Mouse (Mus musculus) forebrain, embryonic 16.5 days (tissue): ENCODE results near the gene Mpdz. TPM values are rescaled to one million over a fixed set of nuclear protein-coding genes. Genes with fewer than 3 reads are reported as not detected.

ENCODE experiments used
- ATAC-seq: fragments of 200-750 bp; cut with Nextera tagmentation; 2 replicates; pipeline ENCODE4 v1.8.0; 2017; ENCODE audit warnings: mild to moderate bottlenecking, moderate library complexity
- H3K27ac ChIP-seq: fragments of 300-500 bp; sonication (generic); 2 replicates; pipeline ENCODE4 v1.5.1; 2014; ENCODE audit warnings: low read length, control low read depth
- H3K27me3 ChIP-seq: fragments of 300-500 bp; sonication (generic); replicated peaks from 2 replicates; pipeline ENCODE4 v1.6.1; 2014; ENCODE audit warnings: low read length; ENCODE audit not compliant: control insufficient read depth, insufficient read depth
- H3K36me3 ChIP-seq: fragments of 300-500 bp; sonication (generic); 2 replicates; pipeline ENCODE4 v1.6.1; 2014; ENCODE audit not compliant: control insufficient read depth, insufficient read depth
- H3K4me1 ChIP-seq: fragments of 300-500 bp; sonication (generic); replicated peaks from 2 replicates; pipeline ENCODE4 v1.6.1; 2014; ENCODE audit warnings: low read length; ENCODE audit not compliant: control insufficient read depth, insufficient read depth
- H3K4me2 ChIP-seq: fragments of 300-500 bp; sonication (generic); 2 replicates; pipeline ENCODE4 v1.6.1; 2014; ENCODE audit warnings: mild to moderate bottlenecking, low read length, control low read depth
- H3K4me3 ChIP-seq: fragments of 300-500 bp; sonication (generic); replicated peaks from 2 replicates; pipeline ENCODE4 v1.5.1; 2014; ENCODE audit warnings: mild to moderate bottlenecking, low read length, control low read depth
- H3K9ac ChIP-seq: fragments of 300-500 bp; sonication (generic); replicated peaks from 2 replicates; pipeline ENCODE4 v1.6.1; 2014; ENCODE audit warnings: low read depth, low read length, control low read depth
- H3K9me3 ChIP-seq: fragments of 300-500 bp; sonication (generic); 2 replicates; pipeline ENCODE4 v1.6.1; 2016; ENCODE audit warnings: low read length; ENCODE audit not compliant: control insufficient read depth
- WGBS: fragments of 180-500 bp; shearing (Covaris S2); extraction: QIAGEN DNeasy Blood & Tissue Kit; methylation state at CpG from one replicate; pipeline ENCODE4 v1.1.7; 2014; 5-methylcytosine and 5-hydroxymethylcytosine counted together
- polyA plus RNA-seq: library from polyadenylated mRNA; unstranded; fragments of >200 nt; fragmentation: Nextera tagmentation; extraction: Ambion mirVana; gene quantifications from 2 replicates; pipeline ENCODE4 v1.2.1, GENCODE M21; 2015

The Mpdz gene
- polyA plus RNA-seq, 1 experiment from 2014 or later = 21.6 TPM

GRCm38 (mm10) chr4:81453806-81454205, 11.2 kb upstream of the Mpdz start:
- H3K36me3 ChIP-seq = no peaks in the 10 kb centered on the region
- no peaks in the 10 kb centered on the region for H3K9me3 ChIP-seq
- H3K4me2 ChIP-seq = no peak overlapping the region
- no peak overlapping the region for H3K4me3 ChIP-seq
- H3K27ac ChIP-seq = no peak overlapping the region
- H3K27me3 ChIP-seq = no peaks in the 10 kb centered on the region
- ATAC-seq = no peak
- WGBS = 81% methylated on average over 3 of the region's 3 CpGs
- no peak overlapping the region for H3K9ac ChIP-seq
- no peaks in the 10 kb centered on the region for H3K4me1 ChIP-seq

- no peak for ATAC-seq
- WGBS = 42% methylated on average over 2 of the region's 2 CpGs
- no peaks in the 10 kb centered on the region for H3K36me3 ChIP-seq
- no peaks in the 10 kb centered on the region for H3K27me3 ChIP-seq
- H3K4me3 ChIP-seq = no peak overlapping the region
- H3K9me3 ChIP-seq = no peaks in the 10 kb centered on the region
- no peak overlapping the region for H3K4me2 ChIP-seq
- H3K4me1 ChIP-seq = no peaks in the 10 kb centered on the region
- no peak overlapping the region for H3K9ac ChIP-seq
- H3K27ac ChIP-seq = no peak overlapping the region
These were observed 9.6 kb upstream of the Mpdz start for GRCm38 (mm10) chr4:81452183-81452582.

- Histone ChIP-seq H3K4me2 (no peak overlapping the region), H3K36me3 (no peaks in the 10 kb centered on the region), H3K27me3 (no peaks in the 10 kb centered on the region), H3K4me3 (no peak overlapping the region), H3K9me3 (no peaks in the 10 kb centered on the region), H3K27ac (no peak overlapping the region), H3K4me1 (no peaks in the 10 kb centered on the region), H3K9ac (no peak overlapping the region)
- ATAC-seq = no peak
- WGBS = 87% methylated on average over 4 of the region's 4 CpGs
These were observed 6.8 kb upstream of the Mpdz start for GRCm38 (mm10) chr4:81449413-81449812.

- peaks cover 6% of the 10 kb centered on the region for H3K4me1 ChIP-seq
- no peak for ATAC-seq
- H3K36me3 ChIP-seq = no peaks in the 10 kb centered on the region
- 87% methylated on average over 5 of the region's 5 CpGs for WGBS
- no peak overlapping the region for H3K4me2 ChIP-seq
- H3K4me3 ChIP-seq = no peak overlapping the region
- no peaks in the 10 kb centered on the region for H3K9me3 ChIP-seq
- H3K9ac ChIP-seq = no peak overlapping the region
- H3K27ac ChIP-seq = no peak overlapping the region
- no peaks in the 10 kb centered on the region for H3K27me3 ChIP-seq
These were observed 951 bp upstream of the Mpdz start for GRCm38 (mm10) chr4:81443566-81443965.

- Histone ChIP-seq H3K4me2 (no peak overlapping the region), H3K9me3 (no peaks in the 10 kb centered on the region), H3K36me3 (no peaks in the 10 kb centered on the region), H3K4me3 (no peak overlapping the region), H3K9ac (no peak overlapping the region), H3K4me1 (no peaks in the 10 kb centered on the region), H3K27ac (no peak overlapping the region), H3K27me3 (no peaks in the 10 kb centered on the region)
- no peak for ATAC-seq
- 70% methylated on average over 3 of the region's 3 CpGs for WGBS
These were observed 8.7 kb downstream of the Mpdz start for GRCm38 (mm10) chr4:81433961-81434360.

- 63% methylated on average over 4 of the region's 4 CpGs for WGBS
- Histone ChIP-seq H3K27me3 (no peaks in the 10 kb centered on the region), H3K9ac (no peak overlapping the region), H3K9me3 (no peaks in the 10 kb centered on the region), H3K4me2 (no peak overlapping the region), H3K27ac (no peak overlapping the region), H3K4me1 (no peaks in the 10 kb centered on the region), H3K36me3 (no peaks in the 10 kb centered on the region), H3K4me3 (no peak overlapping the region)
- no peak for ATAC-seq
These were observed 11.8 kb downstream of the Mpdz start for GRCm38 (mm10) chr4:81430826-81431225.

- H3K9ac ChIP-seq = no peak overlapping the region
- no peaks in the 10 kb centered on the region for H3K9me3 ChIP-seq
- ATAC-seq = peak; percentile 36; the same call in 1 of the 2 replicates
- no peaks in the 10 kb centered on the region for H3K4me1 ChIP-seq
- H3K36me3 ChIP-seq = no peaks in the 10 kb centered on the region
- WGBS = 60% methylated on average over 3 of the region's 3 CpGs
- H3K27me3 ChIP-seq = no peaks in the 10 kb centered on the region
- no peak overlapping the region for H3K4me3 ChIP-seq
- H3K27ac ChIP-seq = no peak overlapping the region
- H3K4me2 ChIP-seq = no peak overlapping the region
These were observed 12.5 kb downstream of the Mpdz start for GRCm38 (mm10) chr4:81430105-81430504.

- ATAC-seq = no peak
- WGBS = 74% methylated on average over 2 of the region's 2 CpGs
These were observed 12.9 kb downstream of the Mpdz start for GRCm38 (mm10) chr4:81429670-81430069.

GRCm38 (mm10) chr4:81423556-81423955, 19.1 kb downstream of the Mpdz start:
- no peaks in the 10 kb centered on the region for H3K36me3 ChIP-seq
- no peak overlapping the region for H3K9ac ChIP-seq
- no peak overlapping the region for H3K4me2 ChIP-seq
- H3K9me3 ChIP-seq = no peaks in the 10 kb centered on the region
- 54% methylated on average over 1 of the region's 1 CpGs for WGBS
- no peak for ATAC-seq
- H3K4me1 ChIP-seq = no peaks in the 10 kb centered on the region
- no peak overlapping the region for H3K27ac ChIP-seq
- H3K4me3 ChIP-seq = no peak overlapping the region
- H3K27me3 ChIP-seq = no peaks in the 10 kb centered on the region

More at GRCm38 (mm10) chr4:81429670-81430069, 12.9 kb downstream of the Mpdz start:
- Histone ChIP-seq H3K36me3 (no peaks in the 10 kb centered on the region), H3K9ac (no peak overlapping the region), H3K4me1 (no peaks in the 10 kb centered on the region), H3K9me3 (no peaks in the 10 kb centered on the region), H3K4me2 (no peak overlapping the region), H3K4me3 (no peak overlapping the region), H3K27ac (no peak overlapping the region), H3K27me3 (no peaks in the 10 kb centered on the region)

GRCm38 (mm10) chr4:81421621-81422020, 21.0 kb downstream of the Mpdz start:
- no peak for ATAC-seq
- H3K9me3 ChIP-seq = no peaks in the 10 kb centered on the region
- no peaks in the 10 kb centered on the region for H3K36me3 ChIP-seq
- no peaks in the 10 kb centered on the region for H3K27me3 ChIP-seq
- no peak overlapping the region for H3K9ac ChIP-seq
- no peak overlapping the region for H3K27ac ChIP-seq
- H3K4me1 ChIP-seq = no peaks in the 10 kb centered on the region
- 83% methylated on average over 2 of the region's 2 CpGs for whole genome bisulfite sequencing
- H3K4me2 ChIP-seq = no peak overlapping the region
- H3K4me3 ChIP-seq = no peak overlapping the region
